In genomic region chr3:86779704-86780103, GRCm38 (mm10) we compare ENCODE assay signal across 9 mouse cellular contexts.
DNase-seq lines count a peak whose midpoint lies in the region; ATAC-seq and TF ChIP-seq lines count a peak whose summit lies in the region.
"Had no signal": no experiment of that assay in that cellular context is flagged by ENCODE, and none has a peak within 500 bp of the region (broad histone marks: within the 10 kb centered on the region; RNA-seq: fewer than 3 reads in every experiment).

No protein-coding gene starts in this region.

- ATAC-seq in kidney, postnatal 0 days (replicated peaks; ENCODE audit: low FRiP score, low read depth), result no peak
- ATAC-seq in granulocyte monocyte progenitor cell, adult 5-6 weeks (replicated peaks; ENCODE audit: poor library complexity, severe bottlenecking), result 0 out of 2 replicates have a peak, but pooled peaks have one; percentile 12

- H3K9me3 ChIP-seq in kidney, postnatal 0 days (replicated peaks; ENCODE audit: low read length), result no peaks in the 10 kb centered on the region
- H3K9me3 ChIP-seq: heart, embryonic 15.5 days had no signal

- peaks cover 4% of the 10 kb centered on the region; the same call in 1 of the 2 replicates for H3K36me3 ChIP-seq in kidney, postnatal 0 days (ENCODE audit: insufficient read depth, low read length)
- H3K36me3 ChIP-seq: heart, embryonic 15.5 days had no signal

- H3K4me1 ChIP-seq in kidney, postnatal 0 days (replicated peaks; ENCODE audit: insufficient read depth, low read length), result no peaks in the 10 kb centered on the region

- peak; percentile 48 for TF ChIP-seq CTCF in kidney, postnatal 0 days (IDR thresholded peaks at IDR 0.05; ENCODE audit: low read depth)

- peak; percentile 40 for DNase-seq in adrenal gland, postnatal 10 days
- DNase-seq in adrenal gland, postnatal 4 days (ENCODE audit: low spot score in 2 of 2), result no peak
- DNase-seq in kidney, postnatal 0 days (ENCODE audit: low spot score), result no peak
- no peak for DNase-seq in kidney, postnatal 14 days
- peak; percentile 49 for DNase-seq in lung, postnatal 25 days (ENCODE audit: low spot score)
- no peak for DNase-seq in left cerebral cortex, postnatal 10 days (ENCODE audit: extremely low spot score in 1 of 2, low spot score in 2 of 2)
- DNase-seq in embryo, embryonic 11 days, result no peak

- no peaks in the 10 kb centered on the region for H3K27me3 ChIP-seq in kidney, postnatal 0 days (ENCODE audit: insufficient read depth, low read length)
- H3K27me3 ChIP-seq: heart, embryonic 15.5 days had no signal

- intact Hi-C loops in left cerebral cortex, postnatal 10 days (cut with DNase I), result no loop called here

- WGBS in kidney, postnatal 0 days, result 88% methylated on average over 4 of the region's 4 CpGs

- no peak overlapping the region for H3K4me3 ChIP-seq in kidney, postnatal 0 days (replicated peaks; ENCODE audit: low read depth, low read length)
- H3K4me3 ChIP-seq: heart, embryonic 15.5 days had no signal

- H3K4me2 ChIP-seq in kidney, postnatal 0 days (ENCODE audit: low read length), result no peak overlapping the region
- H3K4me2 ChIP-seq: heart, embryonic 15.5 days had no signal

- no peak overlapping the region for H3K27ac ChIP-seq in kidney, postnatal 0 days
- H3K27ac ChIP-seq: heart, embryonic 15.5 days had no signal

- H3K9ac ChIP-seq in kidney, postnatal 0 days (ENCODE audit: low read depth, low read length), result no peak overlapping the region
- H3K9ac ChIP-seq: heart, embryonic 15.5 days had no signal

Comparison
In these comparisons a context has a peak if more than half of its experiments do, and no peak if none do; other contexts are left out.
1. DNase-seq: peak in adrenal gland, postnatal 10 days (single experiment) and lung, postnatal 25 days (single experiment); none in adrenal gland, postnatal 4 days (0 of 2), kidney, postnatal 0 days (single experiment), kidney, postnatal 14 days (single experiment), left cerebral cortex, postnatal 10 days (0 of 2) and embryo, embryonic 11 days (single experiment).